Mouse (Mus musculus): Measurements from ENCODE around the gene Gm16451. TPM values are rescaled to one million over a fixed set of nuclear protein-coding genes. Genes with fewer than 3 reads are reported as not detected.
"Not testable (repeated sequence)": the region's sequence is repeated elsewhere in the genome, so short reads cannot be mapped to it uniquely, and the experiment has no call there.

Gm16451 gene
- not detected in 2 replicates for polyA plus RNA-seq (2012; rRNA removed)

- DNase-seq (ENCODE audit: low read depth) = not testable (repeated sequence)
Measured at GRCm38 (mm10) chr7:22118145-22118544, at the start of gene Gm16451. Gene Gm16451 (minus strand): TSS chr7:22118245.

GRCm38 (mm10) chr7:22163935-22164334 is 45.9 kb upstream of the Gm16451 start, which contains the start of gene Vmn1r142:
Gene Vmn1r142 (minus strand): TSS chr7:22164035.
- not testable (repeated sequence) for DNase-seq (ENCODE audit: low read depth)

- DNase-seq (ENCODE audit: low read depth) = not testable (repeated sequence)
Measured at GRCm38 (mm10) chr7:22134641-22135040, 16.6 kb upstream of the Gm16451 start, which contains the start of gene Gm10666. Gene Gm10666 (minus strand): TSS chr7:22134741.

GRCm38 (mm10) chr7:22068757-22069156 is 49.3 kb downstream of the Gm16451 start, which contains the start of gene Vmn1r139:
Gene Vmn1r139 (plus strand): TSS chr7:22069057.
- DNase-seq (ENCODE audit: low read depth) = not testable (repeated sequence)

Other genes starting within 250 kb of the Gm16451 start
- gene Gm5891, start 197.0 kb downstream of the Gm16451 start, polyA plus RNA-seq (2012; rRNA removed) = not detected in 2 replicates
- gene Vmn1r137, start 123.7 kb downstream of the Gm16451 start, polyA plus RNA-seq (2012; rRNA removed) = not detected in 2 replicates
- not detected in 2 replicates for gene Vmn1r138, start 89.3 kb downstream of the Gm16451 start, polyA plus RNA-seq (2012; rRNA removed)
- not detected in 2 replicates for gene Gm6176, start 61.9 kb downstream of the Gm16451 start, polyA plus RNA-seq (2012; rRNA removed)
- not detected in 2 replicates for gene Vmn1r139, start 49.2 kb downstream of the Gm16451 start, polyA plus RNA-seq (2012; rRNA removed)
- gene Gm10666, start 16.5 kb upstream of the Gm16451 start, polyA plus RNA-seq (2012; rRNA removed) = not detected in 2 replicates
- gene Vmn1r142, start 45.8 kb upstream of the Gm16451 start, polyA plus RNA-seq (2012; rRNA removed) = not detected in 2 replicates
- gene Vmn1r143, start 71.1 kb upstream of the Gm16451 start, polyA plus RNA-seq (2012; rRNA removed) = not detected in 2 replicates
- not detected in 2 replicates for gene Gm8653, start 83.0 kb upstream of the Gm16451 start, polyA plus RNA-seq (2012; rRNA removed)
- not detected in 2 replicates for gene Gm8453, start 111.2 kb upstream of the Gm16451 start, polyA plus RNA-seq (2012; rRNA removed)
- not detected in 2 replicates for gene Gm4187, start 211.5 kb upstream of the Gm16451 start, polyA plus RNA-seq (2012; rRNA removed)